Mouse (Mus musculus) lung, embryonic 16.5 days (tissue): ENCODE results near the gene Aldh16a1. TPM values are rescaled to one million over a fixed set of nuclear protein-coding genes. Genes with fewer than 3 reads are reported as not detected.
A peak's percentile ranks its signal among the peaks of the same experiment; 100 is the strongest.
"Not testable (repeated sequence)": the region's sequence is repeated elsewhere in the genome, so short reads cannot be mapped to it uniquely, and the experiment has no call there.

Experiments used
- ATAC-seq: fragments of 200-750 bp; cut with Nextera tagmentation; 2 replicates; pipeline ENCODE4 v1.8.0; 2017; ENCODE audit warnings: low read depth, mild to moderate bottlenecking, moderate library complexity
- H3K27ac ChIP-seq: fragments of 300-500 bp; sonication (generic); 2 replicates; pipeline ENCODE4 v1.5.1; 2014; ENCODE audit warnings: mild to moderate bottlenecking, control low read depth, low read length
- H3K27me3 ChIP-seq: fragments of 300-500 bp; sonication (generic); 2 replicates; pipeline ENCODE4 v1.6.1; 2014; ENCODE audit warnings: low read depth, low read length, mixed read lengths; ENCODE audit not compliant: control insufficient read depth, insufficient read depth
- H3K36me3 ChIP-seq: fragments of 300-500 bp; sonication (generic); 2 replicates; pipeline ENCODE4 v1.6.1; 2014; ENCODE audit warnings: low read length; ENCODE audit not compliant: control insufficient read depth, insufficient read depth
- H3K4me1 ChIP-seq: fragments of 300-500 bp; sonication (generic); replicated peaks from 2 replicates; pipeline ENCODE4 v1.6.1; 2014; ENCODE audit warnings: low read length, mixed read lengths; ENCODE audit not compliant: control insufficient read depth, insufficient read depth
- H3K4me2 ChIP-seq: fragments of 300-500 bp; sonication (generic); 2 replicates; pipeline ENCODE4 v1.6.1; 2014; ENCODE audit warnings: low read depth, low read length, control low read depth
- H3K4me3 ChIP-seq: fragments of 300-500 bp; sonication (generic); 2 replicates; pipeline ENCODE4 v1.5.1; 2014; ENCODE audit warnings: mild to moderate bottlenecking, low read length, control low read depth
- H3K9ac ChIP-seq: fragments of 300-500 bp; sonication (generic); 2 replicates; pipeline ENCODE4 v1.6.1; 2014; ENCODE audit warnings: low read length, control low read depth
- H3K9me3 ChIP-seq: fragments of 300-500 bp; sonication (generic); 2 replicates; pipeline ENCODE4 v1.6.1; 2016; ENCODE audit warnings: low read length; ENCODE audit not compliant: control insufficient read depth
- WGBS: fragments of 180-500 bp; shearing (Covaris S2); extraction: QIAGEN DNeasy Blood & Tissue Kit; methylation state at CpG from one replicate; pipeline ENCODE4 v1.1.7; 2014; 5-methylcytosine and 5-hydroxymethylcytosine counted together
- polyA plus RNA-seq: library from polyadenylated mRNA; unstranded; fragments of >200 nt; fragmentation: Nextera tagmentation; extraction: Ambion mirVana; gene quantifications from 2 replicates; pipeline ENCODE4 v1.2.1, GENCODE M21; 2015

The Aldh16a1 gene
- polyA plus RNA-seq, 1 experiment from 2014 or later: 57.4 TPM

DNA sequence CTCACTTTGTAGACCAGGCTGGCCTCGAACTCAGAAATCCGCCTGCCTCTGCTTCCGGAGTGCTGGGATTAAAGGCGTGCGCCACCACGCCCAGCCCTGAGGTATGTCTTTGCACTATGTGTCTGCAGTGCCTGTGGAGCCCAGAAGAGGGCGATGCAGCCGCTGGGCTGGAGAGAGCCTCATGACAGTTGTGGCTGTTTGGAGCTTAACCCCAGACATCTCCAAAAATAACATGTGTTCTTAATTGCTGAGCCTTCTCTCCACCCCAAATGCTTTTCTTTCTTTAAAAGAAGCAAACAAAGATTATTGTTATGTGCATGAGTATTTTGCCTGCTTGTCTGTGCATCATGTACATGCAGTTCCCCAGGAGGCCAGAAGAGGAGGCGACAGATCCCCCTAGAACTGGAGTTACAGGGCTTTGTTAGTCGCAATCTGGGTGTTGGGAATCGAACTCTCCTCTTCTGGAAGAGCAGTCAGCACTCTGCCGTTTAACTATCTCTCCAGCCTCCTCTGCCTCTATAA, 670 bp upstream of the Aldh16a1 start:
- 72% methylated on average over 12 of the region's 12 CpGs for WGBS
- Histone ChIP-seq H3K36me3 (peaks cover 9% of the 10 kb centered on the region; the same call in 1 of the 2 replicates), H3K27me3 (no peaks in the 10 kb centered on the region), H3K4me3 (peak overlapping the region; percentile 81), H3K4me1 (peaks cover 25% of the 10 kb centered on the region), H3K9me3 (no peaks in the 10 kb centered on the region), H3K4me2 (peak overlapping the region; percentile 89), H3K9ac (peak overlapping the region; percentile 95), H3K27ac (peak overlapping the region; percentile 36; the same call in 1 of the 2 replicates)
- peak; percentile 7 for ATAC-seq

DNA sequence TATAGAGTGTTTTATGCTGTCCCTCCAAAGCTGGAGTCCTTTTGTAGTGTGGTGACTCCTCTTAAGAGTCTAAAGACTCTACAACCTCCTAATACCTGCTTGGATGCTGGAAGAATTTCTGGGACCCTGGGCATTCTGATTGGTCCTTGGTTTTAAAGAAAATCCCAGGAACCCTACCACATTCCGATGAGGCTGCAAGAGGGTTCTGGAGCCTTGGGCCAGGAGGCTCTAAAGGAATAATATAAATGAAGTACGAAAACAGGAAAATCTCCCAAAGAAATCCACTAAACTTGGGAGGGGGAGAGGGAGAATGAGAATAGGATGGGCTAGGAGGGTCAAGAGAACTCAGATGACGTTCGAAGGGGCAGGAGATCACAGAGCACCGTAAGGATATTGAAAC, 798 bp downstream of the Aldh16a1 start:
- no peaks in the 10 kb centered on the region for H3K9me3 ChIP-seq
- H3K9ac ChIP-seq: peak overlapping the region; percentile 95
- H3K27me3 ChIP-seq: no peaks in the 10 kb centered on the region
- WGBS: 3% methylated on average over 5 of the region's 5 CpGs
- H3K36me3 ChIP-seq: no peaks in the 10 kb centered on the region
- ATAC-seq: no peak
- H3K4me1 ChIP-seq: peaks cover 27% of the 10 kb centered on the region
- peak overlapping the region; percentile 81 for H3K4me3 ChIP-seq
- H3K27ac ChIP-seq: peak overlapping the region; percentile 99
- peak overlapping the region; percentile 89 for H3K4me2 ChIP-seq

DNA sequence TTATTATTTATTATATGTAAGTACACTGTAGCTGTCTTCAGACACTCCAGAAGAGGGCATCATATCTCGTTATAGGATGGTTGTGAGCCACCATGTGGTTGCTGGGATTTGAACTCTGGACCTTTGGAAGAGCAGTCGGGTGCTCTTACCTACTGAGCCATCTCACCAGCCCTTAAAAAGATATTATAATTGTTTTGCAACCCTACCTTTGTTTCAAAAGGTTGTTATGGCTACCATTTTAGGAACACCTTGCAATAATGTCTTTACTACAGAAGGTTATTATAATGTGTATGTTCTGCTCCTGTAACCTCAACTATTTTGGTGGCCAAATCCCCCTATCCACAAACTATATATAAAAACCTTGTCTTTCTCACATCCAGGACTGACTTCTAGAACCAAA, 1.3 kb downstream of the Aldh16a1 start:
- 78% methylated on average over 2 of the region's 2 CpGs for WGBS
- not testable (repeated sequence) for H3K27ac ChIP-seq, H3K36me3 ChIP-seq, ATAC-seq, H3K9me3 ChIP-seq, H3K4me3 ChIP-seq, H3K27me3 ChIP-seq
- peak overlapping the region; percentile 89; the same call in 1 of the 2 replicates for H3K4me2 ChIP-seq
- peak overlapping the region; percentile 95 for H3K9ac ChIP-seq
- peaks cover 27% of the 10 kb centered on the region for H3K4me1 ChIP-seq

DNA sequence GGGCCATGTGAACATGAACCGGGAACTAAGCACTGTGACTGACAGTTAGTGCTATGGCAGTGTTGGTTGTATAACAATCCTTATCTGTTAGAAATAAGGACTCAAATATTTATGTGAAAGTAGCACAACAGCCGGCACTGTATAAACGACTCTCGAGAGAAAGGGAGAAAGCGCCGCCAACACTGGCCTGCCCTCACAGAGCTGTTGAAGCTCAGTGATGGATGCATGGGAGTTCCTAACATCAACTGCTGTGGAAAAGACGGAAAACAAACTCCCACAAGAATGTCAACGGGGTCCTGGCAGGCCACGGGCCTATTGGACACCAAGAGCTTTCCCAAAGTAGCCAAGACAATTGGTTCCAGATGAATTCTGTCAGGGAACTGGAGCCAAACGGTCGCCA, 3.1 kb downstream of the Aldh16a1 start:
- H3K4me3 ChIP-seq: no peak overlapping the region
- peaks cover 27% of the 10 kb centered on the region for H3K4me1 ChIP-seq
- ATAC-seq: peak; percentile 13; the same call in 1 of the 2 replicates
- WGBS: 24% methylated on average over 11 of the region's 11 CpGs
- no peak overlapping the region for H3K9ac ChIP-seq
- no peaks in the 10 kb centered on the region for H3K27me3 ChIP-seq
- H3K27ac ChIP-seq: peak overlapping the region; percentile 77
- H3K4me2 ChIP-seq: no peak overlapping the region
- no peaks in the 10 kb centered on the region for H3K9me3 ChIP-seq
- no peaks in the 10 kb centered on the region for H3K36me3 ChIP-seq

DNA sequence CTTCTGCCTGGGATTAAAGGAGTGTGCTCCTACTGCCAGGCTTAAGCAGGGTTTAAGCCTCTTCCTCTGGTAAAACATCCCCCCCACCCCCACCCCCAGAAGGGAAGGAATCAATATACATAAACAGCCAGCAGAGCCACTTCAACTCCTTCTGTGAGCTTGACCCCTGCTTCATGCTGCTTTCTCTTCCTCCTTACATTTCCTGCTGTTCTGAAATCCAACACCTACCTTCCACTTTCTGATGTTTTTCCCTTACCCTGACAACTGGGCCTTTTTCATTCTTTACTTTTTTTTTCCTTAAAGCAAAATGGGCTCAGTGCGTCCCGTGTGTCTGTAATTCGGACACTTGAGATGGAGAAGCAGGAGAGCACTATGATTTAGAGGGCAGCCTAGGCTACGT, 4.1 kb downstream of the Aldh16a1 start:
- Histone ChIP-seq H3K4me3 (no peak overlapping the region), H3K36me3 (0 out of 2 replicates have a peak, but pooled peaks cover 2% of the 10 kb centered on the region), H3K9ac (no peak overlapping the region), H3K27me3 (no peaks in the 10 kb centered on the region), H3K9me3 (no peaks in the 10 kb centered on the region), H3K27ac (peak overlapping the region; percentile 77), H3K4me2 (no peak overlapping the region), H3K4me1 (peaks cover 25% of the 10 kb centered on the region)
- 48% methylated on average over 4 of the region's 4 CpGs for WGBS
- ATAC-seq: no peak

DNA sequence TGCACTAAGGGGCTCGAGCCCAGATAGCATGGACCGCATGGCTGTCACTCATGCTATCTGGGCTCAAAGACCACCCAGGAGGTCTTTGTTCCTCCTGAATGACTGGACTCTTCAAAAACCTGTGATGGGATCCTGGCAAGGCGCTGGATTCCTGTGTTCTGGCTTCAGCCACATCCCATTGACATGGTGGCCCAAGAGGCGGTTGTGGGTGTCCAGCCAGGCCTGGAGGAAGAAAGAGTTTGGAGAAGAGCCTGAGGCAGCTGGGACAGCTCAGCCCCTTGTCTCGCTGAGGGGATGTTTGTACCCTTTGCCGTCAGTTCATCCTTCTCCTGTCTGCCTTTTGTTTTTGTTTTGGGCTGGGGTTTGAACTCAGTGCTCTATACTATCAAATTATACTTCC, 4.8 kb downstream of the Aldh16a1 start:
- H3K9me3 ChIP-seq: no peaks in the 10 kb centered on the region
- peak; percentile 22 for ATAC-seq
- WGBS: 45% methylated on average over 6 of the region's 6 CpGs
- peaks cover 18% of the 10 kb centered on the region for H3K4me1 ChIP-seq
- no peak overlapping the region for H3K9ac ChIP-seq
- H3K4me3 ChIP-seq: no peak overlapping the region
- no peak overlapping the region for H3K4me2 ChIP-seq
- 0 out of 2 replicates have a peak, but pooled peaks cover 2% of the 10 kb centered on the region for H3K36me3 ChIP-seq
- no peaks in the 10 kb centered on the region for H3K27me3 ChIP-seq
- peak overlapping the region; percentile 17; the same call in 1 of the 2 replicates for H3K27ac ChIP-seq

DNA sequence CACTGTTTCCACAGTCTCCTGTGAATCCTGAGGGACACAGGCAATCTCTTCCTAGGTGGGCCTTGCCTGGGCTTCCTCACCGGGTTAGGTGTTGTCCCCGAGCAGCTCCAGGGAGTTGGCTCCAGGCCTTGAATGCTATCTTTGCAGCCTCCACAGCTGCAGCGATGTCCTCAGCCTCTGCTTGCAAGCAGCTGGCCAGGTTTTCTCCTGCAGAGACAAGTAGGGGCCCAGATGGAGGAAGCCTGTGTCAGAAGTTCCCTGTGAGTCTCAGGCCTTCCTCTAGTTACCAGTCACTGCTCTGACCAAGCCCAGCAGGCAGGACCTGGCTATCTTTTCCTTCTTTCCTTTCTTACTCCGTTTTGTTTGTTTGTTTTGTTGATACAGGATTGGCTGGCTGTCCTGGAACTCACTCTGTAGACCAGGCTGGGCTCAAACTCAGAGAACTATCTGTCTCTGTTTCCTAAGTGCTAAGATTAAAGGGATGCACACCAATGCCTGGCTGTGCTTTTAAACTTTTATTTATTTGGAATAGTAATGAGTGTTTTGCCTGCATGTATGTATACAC, 5.8 kb downstream of the Aldh16a1 start:
- H3K27ac ChIP-seq: 0 out of 2 replicates have a peak overlapping the region, but pooled peaks have one; percentile 19
- H3K9ac ChIP-seq: peak overlapping the region; percentile 17; the same call in 1 of the 2 replicates
- H3K9me3 ChIP-seq: no peaks in the 10 kb centered on the region
- H3K4me1 ChIP-seq: peaks cover 18% of the 10 kb centered on the region
- H3K27me3 ChIP-seq: no peaks in the 10 kb centered on the region
- WGBS: 39% methylated on average over 4 of the region's 4 CpGs
- no peak overlapping the region for H3K4me3 ChIP-seq
- H3K4me2 ChIP-seq: no peak overlapping the region
- no peak for ATAC-seq
- 0 out of 2 replicates have a peak, but pooled peaks cover 2% of the 10 kb centered on the region for H3K36me3 ChIP-seq

DNA sequence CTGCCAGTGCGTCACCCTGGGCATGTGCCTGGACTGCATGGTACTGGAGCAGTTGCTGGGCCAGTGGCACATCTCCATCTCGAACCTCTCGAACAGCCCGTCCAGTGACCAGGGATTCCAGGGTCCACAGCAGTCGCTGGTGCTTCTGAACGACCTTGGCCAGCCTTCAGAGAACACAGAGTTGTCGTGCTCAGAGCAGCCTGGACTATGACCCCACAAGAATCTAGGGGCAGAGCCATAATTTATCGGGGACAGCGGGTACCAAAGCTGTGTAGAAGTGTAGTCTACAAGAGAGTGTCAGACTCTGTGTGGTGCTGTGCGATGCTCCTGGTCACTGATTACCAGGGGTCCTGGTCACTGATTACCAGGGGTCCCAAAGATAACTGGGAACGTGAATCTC, 6.5 kb downstream of the Aldh16a1 start:
- H3K27ac ChIP-seq: no peak overlapping the region
- H3K4me1 ChIP-seq: peaks cover 13% of the 10 kb centered on the region
- H3K4me2 ChIP-seq: no peak overlapping the region
- 0 out of 2 replicates have a peak, but pooled peaks cover 2% of the 10 kb centered on the region for H3K36me3 ChIP-seq
- 80% methylated on average over 11 of the region's 11 CpGs for WGBS
- no peak overlapping the region for H3K9ac ChIP-seq
- no peaks in the 10 kb centered on the region for H3K9me3 ChIP-seq
- no peak for ATAC-seq
- no peak overlapping the region for H3K4me3 ChIP-seq
- no peaks in the 10 kb centered on the region for H3K27me3 ChIP-seq

DNA sequence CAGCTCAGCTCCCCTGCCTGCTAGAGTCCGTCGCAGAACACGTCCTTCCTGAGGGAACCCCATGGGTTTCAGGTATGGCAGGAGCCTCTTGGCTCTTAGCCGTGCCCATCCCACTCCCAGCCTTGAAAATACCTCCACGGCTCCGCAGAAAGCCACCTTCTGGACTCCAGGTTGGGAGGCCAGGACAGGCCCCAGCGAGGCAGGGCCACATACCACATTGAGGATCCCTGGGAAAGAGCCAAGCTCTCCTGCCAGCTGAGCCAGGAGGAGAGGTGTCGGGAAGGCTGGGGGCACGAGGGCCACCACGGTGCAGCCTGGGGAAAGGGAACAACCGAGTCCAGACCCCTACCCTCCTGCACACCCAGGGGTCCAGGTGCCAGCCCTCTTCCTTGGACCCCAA, 7.1 kb downstream of the Aldh16a1 start:
- Histone ChIP-seq H3K4me3 (no peak overlapping the region), H3K27me3 (no peaks in the 10 kb centered on the region), H3K36me3 (peaks cover 5% of the 10 kb centered on the region; the same call in 1 of the 2 replicates), H3K4me2 (no peak overlapping the region), H3K9ac (no peak overlapping the region), H3K27ac (no peak overlapping the region), H3K9me3 (no peaks in the 10 kb centered on the region), H3K4me1 (peaks cover 13% of the 10 kb centered on the region)
- 87% methylated on average over 11 of the region's 11 CpGs for WGBS
- no peak for ATAC-seq
